Mouse (Mus musculus): ENCODE results near the gene Dip2c. TPM values are rescaled to one million over a fixed set of nuclear protein-coding genes. Genes with fewer than 3 reads are reported as not detected.
A peak's percentile ranks its signal among the peaks of the same experiment; 100 is the strongest.

Gene Dip2c
- polyA plus RNA-seq, 1 experiment: 1.2 TPM

- Histone ChIP-seq H3K4me3 (replicated peaks; ENCODE audit: control insufficient read depth, low read depth, low read length) (no peak overlapping the region), H3K4me1 (ENCODE audit: control insufficient read depth, insufficient read depth, low read length) (no peaks in the 10 kb centered on the region), H3K27ac (ENCODE audit: control insufficient read depth, insufficient read depth, low read depth, low read length, poor library complexity) (no peak overlapping the region)
- TF ChIP-seq POLR2A (IDR thresholded peaks at IDR 0.05; ENCODE audit: borderline replicate concordance, control insufficient read depth, low read depth, low read length): no peak
Measured at GRCm38 (mm10) chr13:9581821-9582220, 305.5 kb downstream of the Dip2c start.

- no peak for TF ChIP-seq POLR2A (IDR thresholded peaks at IDR 0.05; ENCODE audit: borderline replicate concordance, control insufficient read depth, low read depth, low read length)
- no peak for TF ChIP-seq CTCF (IDR thresholded peaks at IDR 0.05; ENCODE audit: control insufficient read depth, insufficient read depth, low read length)
Measured at GRCm38 (mm10) chr13:9583579-9583978, 307.3 kb downstream of the Dip2c start.

GRCm38 (mm10) chr13:9599334-9600096, 323.2 kb downstream of the Dip2c start:
- TF ChIP-seq CTCF (IDR thresholded peaks at IDR 0.05; ENCODE audit: control insufficient read depth, insufficient read depth, low read length) (no peak), POLR2A (IDR thresholded peaks at IDR 0.05; ENCODE audit: borderline replicate concordance, control insufficient read depth, low read depth, low read length) (no peak)
- 58% methylated on average over 6 of the region's 6 CpGs for WGBS
- no peaks in the 10 kb centered on the region for H3K4me1 ChIP-seq (ENCODE audit: control insufficient read depth, insufficient read depth, low read length)
- no peak overlapping the region for H3K27ac ChIP-seq (ENCODE audit: control insufficient read depth, insufficient read depth, low read depth, low read length, poor library complexity)
- H3K4me3 ChIP-seq (replicated peaks; ENCODE audit: control insufficient read depth, low read depth, low read length): no peak overlapping the region

More at GRCm38 (mm10) chr13:9583579-9583978, 307.3 kb downstream of the Dip2c start:
- Histone ChIP-seq H3K4me3 (replicated peaks; ENCODE audit: control insufficient read depth, low read depth, low read length) (no peak overlapping the region), H3K4me1 (ENCODE audit: control insufficient read depth, insufficient read depth, low read length) (no peaks in the 10 kb centered on the region), H3K27ac (ENCODE audit: control insufficient read depth, insufficient read depth, low read depth, low read length, poor library complexity) (no peak overlapping the region)

- H3K27ac ChIP-seq (ENCODE audit: control insufficient read depth, insufficient read depth, low read depth, low read length, poor library complexity): no peak overlapping the region
- no peak for TF ChIP-seq POLR2A (IDR thresholded peaks at IDR 0.05; ENCODE audit: borderline replicate concordance, control insufficient read depth, low read depth, low read length)
- TF ChIP-seq CTCF (IDR thresholded peaks at IDR 0.05; ENCODE audit: control insufficient read depth, insufficient read depth, low read length): no peak
- no peaks in the 10 kb centered on the region for H3K4me1 ChIP-seq (ENCODE audit: control insufficient read depth, insufficient read depth, low read length)
- 77% methylated on average over 3 of the region's 3 CpGs for WGBS
- no peak overlapping the region for H3K4me3 ChIP-seq (replicated peaks; ENCODE audit: control insufficient read depth, low read depth, low read length)
Measured at GRCm38 (mm10) chr13:9601350-9601749, 325.0 kb downstream of the Dip2c start.

- no peak for TF ChIP-seq CTCF (IDR thresholded peaks at IDR 0.05; ENCODE audit: control insufficient read depth, insufficient read depth, low read length)
- TF ChIP-seq POLR2A (IDR thresholded peaks at IDR 0.05; ENCODE audit: borderline replicate concordance, control insufficient read depth, low read depth, low read length): no peak
- Histone ChIP-seq H3K27ac (ENCODE audit: control insufficient read depth, insufficient read depth, low read depth, low read length, poor library complexity) (no peak overlapping the region), H3K4me1 (ENCODE audit: control insufficient read depth, insufficient read depth, low read length) (no peaks in the 10 kb centered on the region), H3K4me3 (replicated peaks; ENCODE audit: control insufficient read depth, low read depth, low read length) (no peak overlapping the region)
- WGBS: 54% methylated on average over 1 of the region's 1 CpGs
Measured at GRCm38 (mm10) chr13:9611229-9611628, 334.9 kb downstream of the Dip2c start.

GRCm38 (mm10) chr13:9632684-9633083, 356.4 kb downstream of the Dip2c start:
- Histone ChIP-seq H3K4me3 (replicated peaks; ENCODE audit: control insufficient read depth, low read depth, low read length) (no peak overlapping the region), H3K4me1 (ENCODE audit: control insufficient read depth, insufficient read depth, low read length) (no peaks in the 10 kb centered on the region), H3K27ac (ENCODE audit: control insufficient read depth, insufficient read depth, low read depth, low read length, poor library complexity) (no peak overlapping the region)
- TF ChIP-seq POLR2A (IDR thresholded peaks at IDR 0.05; ENCODE audit: borderline replicate concordance, control insufficient read depth, low read depth, low read length): no peak
- TF ChIP-seq CTCF (IDR thresholded peaks at IDR 0.05; ENCODE audit: control insufficient read depth, insufficient read depth, low read length): no peak
- WGBS: 70% methylated on average over 2 of the region's 2 CpGs

- TF ChIP-seq CTCF (IDR thresholded peaks at IDR 0.05; ENCODE audit: control insufficient read depth, insufficient read depth, low read length): no peak
- no peak for TF ChIP-seq POLR2A (IDR thresholded peaks at IDR 0.05; ENCODE audit: borderline replicate concordance, control insufficient read depth, low read depth, low read length)
- Histone ChIP-seq H3K4me1 (ENCODE audit: control insufficient read depth, insufficient read depth, low read length) (no peaks in the 10 kb centered on the region), H3K27ac (ENCODE audit: control insufficient read depth, insufficient read depth, low read depth, low read length, poor library complexity) (no peak overlapping the region), H3K4me3 (replicated peaks; ENCODE audit: control insufficient read depth, low read depth, low read length) (no peak overlapping the region)
- 74% methylated on average over 2 of the region's 2 CpGs for WGBS
Measured at GRCm38 (mm10) chr13:9635951-9636350, 359.6 kb downstream of the Dip2c start.

GRCm38 (mm10) chr13:9636505-9636904, 360.2 kb downstream of the Dip2c start:
- TF ChIP-seq CTCF (IDR thresholded peaks at IDR 0.05; ENCODE audit: control insufficient read depth, insufficient read depth, low read length) (peak; percentile 25; the same call in 1 of the 2 replicates), POLR2A (IDR thresholded peaks at IDR 0.05; ENCODE audit: borderline replicate concordance, control insufficient read depth, low read depth, low read length) (no peak)
- Histone ChIP-seq H3K27ac (ENCODE audit: control insufficient read depth, insufficient read depth, low read depth, low read length, poor library complexity) (no peak overlapping the region), H3K4me1 (ENCODE audit: control insufficient read depth, insufficient read depth, low read length) (no peaks in the 10 kb centered on the region), H3K4me3 (replicated peaks; ENCODE audit: control insufficient read depth, low read depth, low read length) (no peak overlapping the region)
- 53% methylated on average over 4 of the region's 4 CpGs for whole genome bisulfite sequencing

- H3K4me1 ChIP-seq (ENCODE audit: control insufficient read depth, insufficient read depth, low read length): no peaks in the 10 kb centered on the region
- no peak for TF ChIP-seq POLR2A (IDR thresholded peaks at IDR 0.05; ENCODE audit: borderline replicate concordance, control insufficient read depth, low read depth, low read length)
- no peak for TF ChIP-seq CTCF (IDR thresholded peaks at IDR 0.05; ENCODE audit: control insufficient read depth, insufficient read depth, low read length)
- H3K4me3 ChIP-seq (replicated peaks; ENCODE audit: control insufficient read depth, low read depth, low read length): no peak overlapping the region
- no peak overlapping the region for H3K27ac ChIP-seq (ENCODE audit: control insufficient read depth, insufficient read depth, low read depth, low read length, poor library complexity)
- 36% methylated on average over 3 of the region's 3 CpGs for WGBS
Measured at GRCm38 (mm10) chr13:9637949-9638348, 361.6 kb downstream of the Dip2c start.
